Mouse (Mus musculus) mouse embryonic stem cell (cell line): Measurements from ENCODE around the gene Caskin1.

Source experiments
- in situ Hi-C, 2 experiments: fragments of 300-500 bp; cut with MboI; formaldehyde crosslinking; loops; 1 replicate in 1 of 2; 3 replicates in 1 of 2; pipeline ENCODE4 v1.14.3; 2019 to 2020; ENCODE audit warnings: low sequenced_read_pairs in 2 of 2, low pct_unique_long_range_greater_than_20kb in 1 of 2, mixed read lengths in 1 of 2; ENCODE audit not compliant: unreplicated experiment in 1 of 2

The Caskin1 gene

GRCm38 (mm10) chr17:24548435-24548834, 60.0 kb downstream of the Caskin1 start:
- in situ Hi-C loops = no loop called here

- in situ Hi-C loops = no loop called here
These were observed 60.7 kb downstream of the Caskin1 start for GRCm38 (mm10) chr17:24548921-24549617.

- in situ Hi-C loops = no loop called here
These were observed 61.4 kb downstream of the Caskin1 start, which contains the start of gene Pkd1 for GRCm38 (mm10) chr17:24549618-24550415. Gene Pkd1 (plus strand): TSS chr17:24549834.

- in situ Hi-C loops = no loop called here
These were observed 62.1 kb downstream of the Caskin1 start for GRCm38 (mm10) chr17:24550416-24551049.

- in situ Hi-C loops = no loop called here
These were observed 62.6 kb downstream of the Caskin1 start for GRCm38 (mm10) chr17:24551050-24551444.

GRCm38 (mm10) chr17:24557091-24557490, 68.7 kb downstream of the Caskin1 start:
- in situ Hi-C loops = no loop called here
